Mouse (Mus musculus) gastrocnemius, postnatal 36 days (tissue): Measurements from ENCODE around the gene Trim23. TPM values are rescaled to one million over a fixed set of nuclear protein-coding genes. Genes with fewer than 3 reads are reported as not detected.
"Not testable (repeated sequence)": the region's sequence is repeated elsewhere in the genome, so short reads cannot be mapped to it uniquely, and the experiment has no call there.

Experiments used
- DNase-seq, 2 experiments: peaks; one replicate each; pipeline ENCODE4 v3.0.0; 2022
- intact Hi-C: fragments of 180-260 bp; cut with DNase I; formaldehyde crosslinking; loops from one replicate; pipeline ENCODE4 v1.15.1; 2025
- long read RNA-seq, 2 experiments: library from polyadenylated mRNA; stranded (forward); transcript quantifications; one replicate each; pipeline ENCODE4 v2.0.0; 2021
- total RNA-seq, 2 experiments: library from RNA; stranded (reverse); gene quantifications; 2 replicates each; pipeline ENCODE4 v1.2.3; 2021

Trim23 gene
- total RNA-seq, result 10 to 100 TPM; 19.1 to 24.3 TPM
- long read RNA-seq, experiment 1, transcript Trim23-201 (11 exons, 3,416 nt), result major isoform, 6 of 9 reads
- long read RNA-seq, experiment 1, partial matches to known transcripts, result 0 of 9 reads
- long read RNA-seq, experiment 1, other reads (novel, unspliced or antisense), result 3 of 9 reads
- long read RNA-seq, experiment 2, transcript Trim23-201 (11 exons, 3,416 nt), result major isoform, 10 of 13 reads
- long read RNA-seq, experiment 2, partial matches to known transcripts, result 1 of 13 reads
- long read RNA-seq, experiment 2, other reads (novel, unspliced or antisense), result 2 of 13 reads

DNA sequence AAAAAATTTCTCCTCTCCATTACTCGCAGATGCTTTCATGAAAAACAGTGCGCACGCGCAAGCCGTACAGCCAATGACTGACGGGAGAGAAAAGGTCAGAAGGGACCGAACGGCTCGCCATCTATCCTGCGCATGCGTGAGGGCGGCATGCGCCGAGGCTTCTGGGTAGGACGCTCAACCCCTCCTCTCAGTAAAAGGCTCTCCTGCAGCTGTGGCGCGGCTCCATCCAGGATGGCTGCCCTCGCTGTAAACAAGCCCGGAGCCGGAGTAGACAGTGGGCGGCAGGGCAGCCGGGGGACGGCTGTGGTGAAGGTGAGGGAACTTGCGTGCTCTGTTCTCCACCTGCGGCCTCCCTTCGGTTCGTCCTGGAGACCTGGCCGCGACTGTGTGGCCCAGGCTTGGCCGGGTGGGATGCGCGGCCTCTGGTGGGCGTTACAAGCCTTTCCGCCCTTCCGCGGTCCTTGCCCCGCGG, at the start of gene Trim23:
TSS of gene Trim23 (plus strand) at position 148 of the 472 bp plus-strand sequence.
- DNase-seq, result peak; percentile 95 to 97
- intact Hi-C loops, result no loop called here

DNA sequence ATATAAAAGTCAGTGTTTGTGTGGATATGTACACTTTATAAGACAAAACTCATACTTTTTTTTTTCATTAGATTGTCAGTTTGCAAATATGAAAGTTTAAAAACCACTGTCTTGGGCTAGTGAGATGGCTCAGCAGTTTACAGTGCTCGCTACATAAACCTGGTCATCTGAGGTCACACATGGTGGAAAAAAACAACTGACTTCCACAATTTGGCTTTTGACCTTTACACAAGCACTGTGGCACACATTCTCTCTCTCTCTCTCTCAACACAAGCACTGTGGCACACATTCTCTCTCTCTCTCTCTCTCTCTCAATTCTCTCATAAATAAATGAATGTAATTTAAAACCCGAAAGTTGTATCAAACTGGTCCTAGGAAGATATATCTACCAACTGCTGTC, 46.0 kb upstream of the Trim23 start:
- DNase-seq, result no peak
- intact Hi-C loops, result no loop called here

DNA sequence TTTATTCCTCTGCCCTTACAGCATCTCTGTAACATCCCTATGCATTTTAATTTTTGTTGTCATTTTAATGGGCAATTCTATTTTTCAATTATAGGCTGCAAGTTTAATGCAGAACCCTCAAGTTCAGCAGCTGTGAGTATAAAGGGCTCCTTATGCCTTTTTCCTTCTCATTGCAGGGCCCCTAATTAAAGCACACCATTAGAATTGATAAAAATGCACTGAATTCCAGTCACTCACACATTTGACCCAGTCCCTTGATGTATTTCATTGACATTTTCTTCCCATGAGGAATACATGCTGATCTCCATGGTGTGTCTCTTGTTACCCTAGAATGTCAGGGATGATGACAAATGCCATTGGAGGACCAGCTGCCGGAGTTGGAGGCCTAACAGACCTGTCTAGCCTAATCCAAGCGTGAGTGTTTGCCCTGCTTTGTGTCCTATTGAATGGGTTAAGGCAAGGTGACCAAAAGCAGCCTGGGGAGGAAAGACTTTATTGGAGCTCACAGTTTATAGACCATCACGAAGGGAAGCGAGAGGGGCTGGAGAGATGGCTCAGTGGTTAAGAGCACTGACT, 44.0 kb upstream of the Trim23 start:
- no peak for DNase-seq
- intact Hi-C loops, result no loop called here

DNA sequence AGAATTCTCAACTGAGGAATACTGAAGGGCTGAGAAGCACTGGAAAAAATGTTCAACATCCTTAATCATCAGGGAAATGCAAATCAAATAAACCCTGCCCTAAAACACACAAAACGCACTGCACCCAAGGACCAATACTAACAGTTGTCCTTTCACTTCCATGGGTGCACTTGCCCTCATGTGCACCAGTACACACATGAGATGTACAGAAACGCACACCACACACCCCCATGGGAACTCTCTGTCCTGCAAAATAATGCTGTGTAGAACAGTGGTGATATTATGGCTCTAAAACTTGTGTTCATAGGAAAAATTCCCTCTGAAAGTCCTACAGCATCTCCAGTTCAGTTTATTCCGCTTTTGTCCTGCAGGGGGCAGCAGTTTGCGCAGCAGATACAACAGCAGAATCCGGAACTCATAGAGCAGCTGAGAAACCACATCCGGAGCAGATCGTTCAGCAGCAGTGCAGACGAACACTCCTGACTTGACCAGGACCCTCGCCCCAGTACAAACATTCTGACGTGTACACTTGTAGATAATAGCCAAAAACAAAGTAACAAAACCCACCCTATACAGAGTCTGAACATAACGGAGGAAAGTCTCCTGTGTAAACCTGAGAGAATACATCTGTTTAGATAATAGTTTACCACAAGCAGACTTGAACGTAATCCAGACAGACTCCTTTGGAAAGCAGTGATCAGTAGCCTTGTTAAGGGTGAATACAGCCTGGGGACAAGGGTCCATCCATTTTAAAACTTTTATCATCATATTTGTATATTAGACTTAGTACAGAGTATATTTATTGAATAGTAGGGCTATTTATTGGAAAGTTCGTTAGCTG, 39.0 kb upstream of the Trim23 start:
- intact Hi-C loops, result no loop called here
- peak; percentile 53 to 64 for DNase-seq

DNA sequence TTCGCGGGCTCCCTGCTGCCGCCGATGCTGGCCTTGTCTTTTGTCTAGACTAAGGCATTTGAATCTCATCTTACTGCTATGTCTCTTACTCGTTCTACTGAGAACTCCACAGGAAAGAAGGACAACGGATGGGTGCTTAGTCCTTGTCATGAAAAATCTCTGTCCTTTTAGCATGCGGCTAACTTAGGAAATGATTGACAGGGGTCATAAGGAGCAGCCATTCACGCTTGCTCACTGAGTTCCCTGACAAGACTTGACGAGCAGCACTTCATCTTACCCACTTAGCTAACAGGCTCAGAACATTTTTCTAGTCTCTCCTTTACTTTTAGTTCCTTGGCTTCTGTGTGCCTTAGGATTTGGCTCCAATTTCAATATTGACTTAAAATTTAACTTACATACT, 33.7 kb upstream of the Trim23 start:
- intact Hi-C loops, result no loop called here
- no peak for DNase-seq

DNA sequence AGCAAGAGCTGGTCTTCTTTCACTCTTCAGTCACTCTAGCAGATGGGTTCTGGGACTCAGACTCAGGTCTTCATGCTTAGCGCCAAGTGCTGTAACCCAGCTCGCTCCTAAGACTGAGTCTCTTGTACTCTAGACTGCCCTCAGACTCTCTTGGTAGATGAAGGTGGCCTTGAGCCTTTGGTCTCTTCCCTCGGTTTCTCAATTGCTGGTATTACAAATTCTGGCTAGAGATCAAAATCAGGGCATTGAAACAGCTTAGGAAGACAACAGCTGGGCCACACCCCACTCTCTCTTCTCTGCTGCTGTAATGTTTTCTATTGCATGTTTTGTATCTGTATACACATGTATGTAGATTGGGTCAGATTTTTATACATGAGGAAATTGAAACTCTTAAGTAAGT, 33.0 kb upstream of the Trim23 start:
- DNase-seq, result no peak
- intact Hi-C loops, result no loop called here

DNA sequence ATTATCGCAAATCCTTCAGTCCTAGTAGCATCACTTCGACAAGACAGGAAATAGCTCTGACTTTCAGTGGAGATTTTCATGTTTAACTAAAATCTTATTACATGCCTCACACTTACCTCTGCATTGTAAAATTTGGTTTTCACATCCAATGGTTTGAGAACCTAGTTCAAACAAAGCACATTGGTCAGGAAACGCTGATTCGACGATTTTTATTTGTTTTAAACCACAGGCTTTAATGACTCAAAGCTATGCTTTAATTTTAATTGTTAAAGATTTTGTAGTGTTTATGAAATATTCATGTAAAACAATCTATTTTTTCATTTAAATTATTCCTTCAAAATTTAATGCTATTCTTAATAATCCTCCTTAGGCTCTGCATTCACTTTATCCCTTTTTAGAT, 24.4 kb upstream of the Trim23 start:
- intact Hi-C loops, result no loop called here
- no peak for DNase-seq

DNA sequence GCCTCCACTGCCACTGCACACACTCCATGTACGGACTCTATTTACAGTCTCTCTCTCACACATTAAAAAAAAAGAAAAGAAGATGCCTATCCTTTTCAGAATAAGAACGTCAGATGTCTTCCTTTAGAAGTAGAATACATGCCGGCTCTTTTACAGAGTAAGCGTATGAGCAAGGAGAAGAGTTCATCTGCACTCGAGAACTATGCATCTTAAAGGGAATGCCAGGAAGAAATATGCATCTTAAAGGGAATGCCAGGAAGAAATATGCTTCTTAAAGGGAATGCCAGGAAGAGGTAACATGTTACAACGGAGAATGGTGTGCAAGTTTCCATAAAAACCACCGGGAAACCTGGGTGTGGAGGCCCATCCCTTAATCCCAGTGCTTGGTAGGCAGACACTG, 23.5 kb upstream of the Trim23 start:
- intact Hi-C loops, result no loop called here
- DNase-seq, result no peak

DNA sequence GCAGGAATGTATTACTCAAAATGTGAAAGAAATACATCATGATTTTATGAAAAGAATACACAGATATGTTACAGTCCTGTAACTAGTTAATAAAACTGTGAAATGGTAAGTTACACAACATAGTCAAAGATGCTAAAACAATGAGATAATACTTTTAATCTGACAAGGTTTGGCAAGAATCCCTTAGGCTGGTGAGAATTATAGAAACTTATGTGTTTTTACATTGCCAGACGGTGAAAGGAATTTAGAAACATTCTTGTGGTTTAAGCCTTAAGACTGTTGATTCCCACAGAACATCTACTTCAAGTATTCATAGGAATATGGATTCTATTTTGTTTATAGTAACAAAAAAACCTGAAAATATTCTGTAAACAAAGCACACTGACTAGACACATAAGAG, 22.9 kb upstream of the Trim23 start:
- intact Hi-C loops, result no loop called here
- no peak for DNase-seq

DNA sequence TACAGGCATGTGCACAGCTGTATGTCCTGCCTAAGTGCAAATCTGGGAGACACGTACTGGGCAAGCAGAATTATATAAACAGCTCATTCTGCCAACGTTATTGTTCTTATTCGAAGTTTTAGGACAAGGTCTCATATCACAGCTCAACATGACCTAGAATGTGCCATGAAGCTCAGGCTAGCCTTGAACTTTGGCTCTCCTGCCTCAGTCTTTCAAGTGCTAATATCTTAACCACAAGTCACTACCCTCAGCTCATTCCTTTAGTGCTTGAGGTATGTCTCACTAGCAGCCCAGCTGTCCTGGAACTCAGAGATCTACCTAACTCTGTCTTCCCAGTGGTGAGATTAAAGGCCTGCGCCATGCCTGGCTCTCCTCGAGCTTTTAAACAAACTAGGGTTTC, 6.9 kb upstream of the Trim23 start:
- intact Hi-C loops, result no loop called here
- no peak for DNase-seq

DNA sequence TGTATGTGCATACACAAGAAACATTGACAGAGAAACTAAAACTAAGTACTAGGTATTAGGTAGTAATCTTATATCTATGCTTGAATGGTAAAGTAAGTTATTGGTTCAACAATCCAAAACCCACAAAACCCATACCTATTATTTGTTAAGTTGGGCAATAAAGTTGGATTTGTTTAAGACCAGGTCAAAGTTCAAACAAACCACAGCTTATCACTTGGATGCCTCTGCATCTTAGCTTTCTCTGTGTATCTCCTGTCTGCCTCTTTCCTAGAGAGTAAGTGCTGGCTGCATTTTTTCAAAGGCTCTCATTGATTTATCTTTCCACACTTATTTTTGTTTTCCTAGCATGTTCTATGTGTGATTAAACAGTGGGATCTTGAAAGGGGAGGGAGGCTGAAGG, 6.1 kb upstream of the Trim23 start:
- DNase-seq, result no peak
- intact Hi-C loops, result no loop called here

DNA sequence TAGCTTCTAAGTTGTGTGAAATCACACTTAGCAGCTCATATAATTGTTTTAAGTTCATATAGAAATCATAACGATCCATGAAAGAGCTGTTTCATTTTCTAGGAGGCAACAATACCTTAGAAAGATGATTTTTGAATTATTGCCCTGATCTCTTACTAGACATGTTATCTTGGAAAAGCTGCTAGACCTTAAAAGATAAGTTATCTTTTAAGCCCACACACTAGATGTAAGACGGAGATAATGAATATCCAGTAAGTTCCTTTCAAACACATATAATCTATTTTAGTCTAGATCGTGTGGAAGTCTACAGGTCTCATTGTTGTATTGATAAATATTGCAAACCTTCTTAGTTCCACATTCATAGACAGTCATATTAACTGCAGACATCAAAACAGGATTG, 1.7 kb upstream of the Trim23 start:
- intact Hi-C loops, result no loop called here
- DNase-seq, result no peak

DNA sequence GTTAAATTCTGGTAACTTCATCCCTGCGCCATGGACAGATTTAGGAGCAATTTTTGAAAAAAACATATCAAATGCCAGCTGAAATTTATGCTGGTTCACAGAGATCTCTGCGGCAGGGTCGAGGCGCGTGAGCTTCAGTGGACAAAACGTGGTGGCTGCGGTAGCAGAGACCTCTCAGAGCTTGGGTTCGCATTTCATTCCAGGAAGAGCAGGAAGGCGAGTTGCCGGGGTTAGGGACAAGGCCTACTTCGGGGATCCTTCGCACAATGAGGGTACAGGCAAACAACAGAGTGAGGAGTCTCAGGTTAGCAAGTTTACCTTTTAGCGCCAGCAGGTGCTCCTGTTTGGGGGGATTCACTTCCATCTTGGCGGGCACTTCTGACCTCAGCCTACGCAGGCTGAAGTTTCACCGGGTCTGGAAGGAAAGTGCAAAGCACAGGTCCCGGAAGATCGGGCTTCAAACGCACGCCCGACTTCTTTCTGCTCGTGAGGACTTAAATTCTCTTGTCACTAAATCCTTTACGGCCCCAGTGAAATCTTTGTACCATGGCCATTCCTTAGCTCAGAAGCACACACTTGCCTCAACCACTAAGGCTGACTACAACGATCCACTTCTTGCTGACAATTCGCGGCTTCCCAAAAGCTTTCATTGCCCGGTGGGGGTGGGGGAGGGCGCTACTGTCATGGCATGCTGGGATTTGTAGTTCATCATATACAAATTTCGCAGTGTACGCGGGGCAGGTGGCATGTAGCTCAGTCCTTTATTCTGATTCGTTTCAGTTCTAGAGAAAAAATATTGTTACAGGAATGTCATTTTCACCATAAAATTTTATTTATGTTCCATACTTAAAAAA, 574 bp upstream of the Trim23 start, which contains the start of gene Trappc13:
TSS of gene Trappc13 (minus strand) at position 674 of the 854 bp plus-strand sequence.
- peak; percentile 72 for DNase-seq
- intact Hi-C loops, result no loop called here

DNA sequence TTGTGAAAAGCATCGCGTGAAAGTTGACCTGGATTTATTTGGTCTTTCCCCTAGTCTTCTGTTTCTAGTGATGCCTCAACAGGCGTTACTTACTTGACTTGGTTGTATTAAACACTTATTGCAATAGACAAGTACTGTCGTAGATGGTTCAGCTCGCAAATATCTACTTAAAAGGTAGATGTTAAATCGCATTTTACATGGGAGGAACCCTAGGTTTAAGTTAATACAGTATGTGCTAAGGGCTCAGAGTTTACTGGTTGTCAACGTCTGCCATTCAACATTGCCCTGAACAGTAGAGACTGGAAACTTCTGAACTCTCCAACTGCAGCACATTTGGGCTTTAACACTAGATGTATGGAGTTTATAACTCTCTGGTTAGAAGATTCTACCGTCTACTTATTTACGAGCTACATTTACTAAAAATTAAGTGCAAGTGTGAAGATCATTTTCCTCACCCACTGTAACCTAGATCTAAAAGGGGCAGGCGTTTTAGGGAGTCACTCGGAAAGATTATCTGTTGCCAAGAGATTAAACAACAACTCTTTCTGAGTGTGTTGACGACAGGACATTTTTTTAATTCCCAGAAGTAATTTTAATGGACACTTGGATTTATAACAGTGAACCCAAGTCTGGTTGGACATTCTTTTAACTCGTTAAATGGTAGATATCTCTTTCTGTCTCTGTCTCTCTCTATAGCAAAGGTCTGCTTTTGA, 735 bp downstream of the Trim23 start:
- DNase-seq, result no peak
- intact Hi-C loops, result no loop called here

DNA sequence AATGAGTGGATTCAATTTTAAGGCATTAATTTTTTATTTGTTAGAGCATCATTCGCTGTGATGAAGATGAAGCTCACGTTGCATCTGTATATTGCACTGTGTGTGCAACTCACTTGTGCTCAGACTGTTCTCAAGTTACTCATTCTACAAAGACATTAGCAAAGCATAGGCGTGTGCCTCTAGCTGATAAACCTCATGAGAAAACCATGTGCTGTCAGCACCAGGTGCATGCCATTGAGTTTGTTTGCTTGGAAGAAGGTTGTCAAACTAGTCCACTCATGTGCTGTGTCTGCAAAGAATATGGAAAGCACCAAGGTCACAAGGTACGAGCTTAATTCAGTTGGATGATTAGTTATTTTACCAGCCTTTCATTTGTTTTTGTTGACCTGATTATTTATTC, 8.8 kb downstream of the Trim23 start:
- DNase-seq, result no peak
- intact Hi-C loops, result no loop called here

DNA sequence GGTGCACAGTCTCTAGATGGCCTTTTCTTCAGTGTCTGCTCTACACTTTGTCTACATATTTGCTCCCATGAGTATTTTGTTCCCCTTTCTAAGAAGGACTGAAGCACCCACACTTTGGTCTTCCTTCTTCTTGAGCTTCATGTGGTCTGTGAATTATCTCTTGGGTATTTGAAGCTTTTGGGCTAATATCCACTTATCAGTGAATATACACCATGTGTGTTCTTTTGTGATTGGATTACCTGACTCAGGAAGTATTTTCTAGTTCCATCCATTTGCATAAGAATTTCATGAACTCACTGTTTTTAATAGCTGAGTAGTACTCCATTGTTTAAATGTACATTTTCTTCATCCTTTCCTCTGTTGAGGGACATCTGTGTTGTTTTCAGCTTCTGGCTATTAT, 17.3 kb downstream of the Trim23 start:
- intact Hi-C loops, DNase-seq: not testable (repeated sequence)

DNA sequence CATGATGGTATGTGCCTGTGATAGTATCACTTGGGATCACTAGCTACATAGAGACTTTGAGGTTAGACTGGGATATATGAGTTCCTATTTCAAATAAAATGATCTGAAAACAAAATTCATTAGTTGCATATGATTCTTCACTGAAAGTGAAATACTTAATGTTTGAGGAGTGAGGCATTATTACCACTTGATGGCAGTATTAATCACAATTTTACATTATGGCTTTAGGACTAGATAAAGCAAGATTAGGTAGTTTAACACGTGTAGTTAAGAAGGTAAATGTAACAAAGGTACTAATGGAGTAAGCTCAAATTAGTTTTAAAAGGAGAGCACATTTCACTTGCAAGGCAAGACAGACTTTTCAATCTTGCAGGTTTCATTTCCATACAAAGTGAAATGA, 25.7 kb downstream of the Trim23 start:
- DNase-seq, result no peak
- intact Hi-C loops, result no loop called here

DNA sequence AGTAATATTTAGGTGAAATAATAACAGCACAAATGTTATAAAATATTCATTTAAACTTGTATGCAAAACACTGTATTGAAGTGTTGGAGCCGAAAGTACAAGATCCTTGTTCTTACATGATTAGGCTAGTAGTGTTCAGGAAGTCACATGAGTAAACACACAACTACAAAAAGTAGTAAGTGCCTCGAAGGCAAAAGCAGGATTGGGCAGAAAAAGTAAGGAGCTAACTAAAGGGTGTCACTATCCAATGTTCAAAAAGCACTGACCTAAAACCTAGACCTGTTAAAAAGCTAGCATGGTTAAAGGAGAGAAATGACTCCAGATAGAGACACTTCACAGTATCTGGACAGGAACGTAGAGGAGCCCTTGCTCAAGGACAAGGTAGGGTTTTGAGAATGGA, 48.9 kb downstream of the Trim23 start:
- intact Hi-C loops, result no loop called here
- DNase-seq, result no peak

DNA sequence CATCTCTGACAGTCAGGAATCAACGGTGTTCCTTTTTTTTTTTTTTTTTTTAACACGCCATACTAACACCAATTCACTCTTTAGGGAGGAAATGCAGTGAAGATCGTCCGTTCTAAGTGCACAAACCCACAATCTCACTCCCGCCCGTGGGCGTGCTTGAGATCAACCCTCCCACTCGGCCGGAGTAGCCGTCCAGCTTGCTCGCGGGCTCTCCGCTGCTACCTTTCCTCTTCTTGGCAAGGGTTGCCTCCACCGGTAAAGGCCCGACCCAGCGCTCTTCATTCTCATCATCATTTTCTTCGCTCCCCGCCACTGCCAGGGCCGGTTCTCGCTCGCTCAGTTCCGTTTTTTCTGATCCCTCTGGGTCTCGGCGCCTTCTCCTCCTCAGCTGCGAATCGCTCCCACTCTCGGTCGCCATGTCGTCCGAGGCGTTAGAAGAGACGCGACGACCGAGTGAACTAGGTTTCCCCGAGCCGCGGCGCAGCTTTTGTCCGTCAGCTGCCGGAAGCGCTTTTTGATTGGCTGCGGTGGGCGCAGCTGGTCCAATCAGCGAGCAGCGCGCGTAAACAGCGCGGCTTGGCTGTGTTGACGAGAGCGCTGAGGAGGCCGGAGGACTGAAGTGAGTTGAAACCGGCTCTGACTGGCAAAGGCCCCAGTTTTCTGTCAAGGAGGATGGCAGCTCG, 49.9 kb downstream of the Trim23 start, which contains the start of the genes Cenpk and Ppwd1:
TSS of gene Cenpk (plus strand) at position 228 of the 683 bp plus-strand sequence.
TSS of gene Ppwd1 (minus strand) at position 460 of the 683 bp plus-strand sequence.
- intact Hi-C loops, result no loop called here
- peak; percentile 91 to 95 for DNase-seq
